Mouse (Mus musculus) embryonic facial prominence, embryonic 13.5 days (tissue): Measurements from ENCODE around the gene Myo9b. TPM values are rescaled to one million over a fixed set of nuclear protein-coding genes. Genes with fewer than 3 reads are reported as not detected.
"Not testable (repeated sequence)": the region's sequence is repeated elsewhere in the genome, so short reads cannot be mapped to it uniquely, and the experiment has no call there.

Experiments
- ATAC-seq: fragments of 200-750 bp; cut with Nextera tagmentation; 2 replicates; pipeline ENCODE4 v1.8.0; 2017; ENCODE audit warnings: low read depth; ENCODE audit not compliant: insufficient number of reproducible peaks, insufficient read depth, low FRiP score, low TSS enrichment
- H3K27ac ChIP-seq: fragments of 300-500 bp; sonication (generic); 2 replicates; pipeline ENCODE4 v1.5.1; 2015; ENCODE audit warnings: moderate library complexity, mild to moderate bottlenecking, inconsistent platforms
- H3K27me3 ChIP-seq: fragments of 300-500 bp; sonication (generic); 2 replicates; pipeline ENCODE4 v1.6.1; 2015; ENCODE audit warnings: mild to moderate bottlenecking, inconsistent platforms
- H3K36me3 ChIP-seq: fragments of 300-500 bp; sonication (generic); 2 replicates; pipeline ENCODE4 v1.6.1; 2015; ENCODE audit warnings: mild to moderate bottlenecking, inconsistent platforms
- H3K4me1 ChIP-seq: fragments of 300-500 bp; sonication (generic); 2 replicates; pipeline ENCODE4 v1.6.1; 2015; ENCODE audit warnings: inconsistent platforms
- H3K4me2 ChIP-seq: fragments of 300-500 bp; sonication (generic); 2 replicates; pipeline ENCODE4 v1.6.1; 2015; ENCODE audit warnings: moderate library complexity, mild to moderate bottlenecking, inconsistent platforms
- H3K4me3 ChIP-seq: fragments of 300-500 bp; sonication (generic); 2 replicates; pipeline ENCODE4 v1.5.1; 2015; ENCODE audit warnings: mild to moderate bottlenecking, inconsistent platforms
- H3K9ac ChIP-seq: fragments of 300-500 bp; sonication (generic); 2 replicates; pipeline ENCODE4 v1.6.1; 2015; ENCODE audit warnings: mild to moderate bottlenecking, inconsistent platforms
- H3K9me3 ChIP-seq: fragments of 300-500 bp; sonication (generic); 2 replicates; pipeline ENCODE4 v1.6.1; 2016; ENCODE audit warnings: inconsistent platforms
- WGBS: fragments of 180-500 bp; shearing (Covaris S2); methylation state at CpG from one replicate; pipeline ENCODE4 v1.1.7; 2015; ENCODE audit warnings: mixed read lengths; 5-methylcytosine and 5-hydroxymethylcytosine counted together
- polyA plus RNA-seq: library from polyadenylated mRNA; unstranded; fragments of >200 nt; fragmentation: Nextera tagmentation; extraction: Ambion mirVana; gene quantifications from 2 replicates; pipeline ENCODE4 v1.2.1, GENCODE M21; 2015

The Myo9b gene
- polyA plus RNA-seq, 1 experiment from 2014 or later = 27.5 TPM

DNA sequence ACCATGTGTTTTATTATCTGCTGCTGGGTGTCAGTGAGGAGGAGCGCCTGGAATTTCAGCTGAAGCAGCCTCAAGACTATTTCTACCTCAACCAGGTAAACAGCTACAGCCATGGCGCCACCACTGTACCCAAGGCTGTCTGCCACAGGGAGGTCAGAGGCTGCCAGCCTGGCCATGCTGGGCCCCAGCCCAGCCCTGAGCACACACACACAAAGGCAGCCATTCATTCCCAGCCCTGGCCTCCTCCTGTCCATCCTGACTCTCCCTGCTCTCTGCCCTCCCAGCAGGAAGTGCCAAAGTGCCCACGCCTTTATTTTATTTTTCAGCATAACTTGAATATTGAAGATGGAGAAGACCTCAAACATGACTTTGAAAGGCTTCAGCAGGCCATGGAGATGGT is 50.4 kb downstream of the Myo9b start:
- H3K36me3 ChIP-seq = peaks cover 62% of the 10 kb centered on the region
- no peak overlapping the region for H3K27ac ChIP-seq
- no peaks in the 10 kb centered on the region for H3K4me1 ChIP-seq
- H3K4me3 ChIP-seq = no peak overlapping the region
- H3K9ac ChIP-seq = no peak overlapping the region
- ATAC-seq = no peak
- no peaks in the 10 kb centered on the region for H3K9me3 ChIP-seq
- no peaks in the 10 kb centered on the region for H3K27me3 ChIP-seq
- H3K4me2 ChIP-seq = no peak overlapping the region
- WGBS = 85% methylated on average over 3 of the region's 3 CpGs

DNA sequence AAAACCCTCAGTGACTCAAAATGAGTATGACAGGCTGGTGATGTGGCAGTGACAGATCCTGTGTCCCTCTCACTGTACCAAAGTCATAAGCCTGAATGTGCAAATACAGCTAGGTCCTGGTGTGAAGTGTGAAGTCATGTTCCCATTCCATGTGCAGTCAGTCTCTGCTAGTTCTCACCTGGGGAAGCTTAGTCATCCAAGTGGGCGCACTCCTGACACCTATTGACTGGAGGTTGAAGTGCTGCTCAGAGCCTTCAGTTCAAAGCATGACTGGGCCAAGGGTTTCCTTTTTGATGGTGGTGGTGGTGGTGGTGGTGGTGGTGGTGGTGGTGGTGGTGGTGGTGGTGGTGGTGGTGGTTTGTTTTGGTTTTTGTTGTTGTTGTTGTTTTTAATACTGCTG is 52.3 kb downstream of the Myo9b start:
- WGBS = 85% methylated on average over 1 of the region's 1 CpGs
- no peak overlapping the region for H3K27ac ChIP-seq
- H3K4me1 ChIP-seq = no peaks in the 10 kb centered on the region
- H3K4me2 ChIP-seq = no peak overlapping the region
- H3K9me3 ChIP-seq = no peaks in the 10 kb centered on the region
- ATAC-seq = no peak
- H3K36me3 ChIP-seq = peaks cover 77% of the 10 kb centered on the region
- no peaks in the 10 kb centered on the region for H3K27me3 ChIP-seq
- H3K4me3 ChIP-seq = no peak overlapping the region
- no peak overlapping the region for H3K9ac ChIP-seq

- not testable (repeated sequence) for H3K9ac ChIP-seq, H3K4me1 ChIP-seq, ATAC-seq, H3K27me3 ChIP-seq, H3K4me2 ChIP-seq, H3K4me3 ChIP-seq, H3K9me3 ChIP-seq, H3K27ac ChIP-seq
- H3K36me3 ChIP-seq = peaks cover 64% of the 10 kb centered on the region
- WGBS = 90% methylated on average over 6 of the region's 6 CpGs
Measured at GRCm38 (mm10) chr8:71337834-71338233, 65.3 kb downstream of the Myo9b start.

GRCm38 (mm10) chr8:71340625-71341024 is 68.1 kb downstream of the Myo9b start:
- H3K36me3 ChIP-seq = peaks cover 73% of the 10 kb centered on the region
- ATAC-seq = no peak
- 77% methylated on average over 5 of the region's 5 CpGs for WGBS

DNA sequence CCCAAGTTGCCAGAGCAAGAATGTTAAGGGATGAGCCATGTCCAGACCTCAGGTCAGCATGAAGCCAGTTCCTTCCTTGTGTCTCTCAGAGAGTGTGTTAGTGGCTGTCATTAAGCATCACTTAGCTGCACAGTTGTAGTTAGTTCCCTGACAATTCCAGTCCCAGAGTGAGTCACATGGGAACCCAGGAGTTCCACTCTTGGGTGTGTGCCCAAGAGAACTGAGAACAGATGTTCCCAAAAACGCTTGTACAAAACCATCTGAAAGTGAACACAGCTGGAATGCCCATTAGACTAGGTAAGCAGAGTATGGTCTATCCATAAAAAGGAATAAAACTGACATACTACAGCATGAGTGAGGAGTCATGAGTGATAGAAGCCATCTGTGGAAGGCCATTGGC is 74.1 kb downstream of the Myo9b start:
- no peak overlapping the region for H3K27ac ChIP-seq
- ATAC-seq = no peak

More at GRCm38 (mm10) chr8:71340625-71341024, 68.1 kb downstream of the Myo9b start:
- no peaks in the 10 kb centered on the region for H3K4me1 ChIP-seq
- no peak overlapping the region for H3K27ac ChIP-seq
- H3K9me3 ChIP-seq = no peaks in the 10 kb centered on the region
- H3K4me3 ChIP-seq = no peak overlapping the region
- H3K9ac ChIP-seq = no peak overlapping the region
- no peak overlapping the region for H3K4me2 ChIP-seq
- no peaks in the 10 kb centered on the region for H3K27me3 ChIP-seq

GRCm38 (mm10) chr8:71351117-71351516 is 78.6 kb downstream of the Myo9b start:
- no peak overlapping the region for H3K9ac ChIP-seq
- H3K9me3 ChIP-seq = no peaks in the 10 kb centered on the region
- H3K27me3 ChIP-seq = no peaks in the 10 kb centered on the region
- H3K4me2 ChIP-seq = no peak overlapping the region
- H3K27ac ChIP-seq = no peak overlapping the region
- H3K4me1 ChIP-seq = no peaks in the 10 kb centered on the region
- peaks cover 96% of the 10 kb centered on the region for H3K36me3 ChIP-seq
- no peak for ATAC-seq
- WGBS = 75% methylated on average over 3 of the region's 3 CpGs
- H3K4me3 ChIP-seq = no peak overlapping the region

More for the DNA sequence above, 74.1 kb downstream of the Myo9b start:
- no peak overlapping the region for H3K4me2 ChIP-seq
- H3K4me1 ChIP-seq = no peaks in the 10 kb centered on the region
- H3K9ac ChIP-seq = no peak overlapping the region
- H3K27me3 ChIP-seq = no peaks in the 10 kb centered on the region
- H3K4me3 ChIP-seq = no peak overlapping the region
- peaks cover 88% of the 10 kb centered on the region for H3K36me3 ChIP-seq
- no peaks in the 10 kb centered on the region for H3K9me3 ChIP-seq
- 56% methylated on average over 1 of the region's 1 CpGs for WGBS

DNA sequence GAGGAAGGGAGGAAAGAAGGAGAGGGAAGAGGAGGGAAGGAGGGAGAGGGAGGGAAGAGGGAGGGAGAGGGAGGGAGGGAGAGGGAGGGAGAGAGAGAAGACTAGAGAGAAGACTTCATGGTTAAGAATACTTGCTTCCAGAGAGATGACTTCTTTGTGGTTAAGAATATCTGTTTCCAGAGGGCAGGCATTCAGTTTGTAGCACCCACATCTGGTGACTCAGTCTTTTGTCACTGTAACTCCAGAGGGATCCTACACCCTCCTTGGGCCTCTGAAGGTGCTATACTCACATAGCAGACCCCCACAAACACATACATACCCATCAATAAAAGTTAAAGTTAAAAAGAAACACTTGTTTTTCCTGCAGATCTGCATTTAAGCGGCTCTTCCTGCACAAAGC is 79.0 kb downstream of the Myo9b start:
- no peak for ATAC-seq
- no peak overlapping the region for H3K4me2 ChIP-seq
- no peak overlapping the region for H3K27ac ChIP-seq
- no peaks in the 10 kb centered on the region for H3K4me1 ChIP-seq
- H3K9me3 ChIP-seq = no peaks in the 10 kb centered on the region
- no peak overlapping the region for H3K4me3 ChIP-seq
- no peak overlapping the region for H3K9ac ChIP-seq
- no peaks in the 10 kb centered on the region for H3K27me3 ChIP-seq
- 89% methylated on average over 1 of the region's 1 CpGs for WGBS
- H3K36me3 ChIP-seq = peaks cover 96% of the 10 kb centered on the region

DNA sequence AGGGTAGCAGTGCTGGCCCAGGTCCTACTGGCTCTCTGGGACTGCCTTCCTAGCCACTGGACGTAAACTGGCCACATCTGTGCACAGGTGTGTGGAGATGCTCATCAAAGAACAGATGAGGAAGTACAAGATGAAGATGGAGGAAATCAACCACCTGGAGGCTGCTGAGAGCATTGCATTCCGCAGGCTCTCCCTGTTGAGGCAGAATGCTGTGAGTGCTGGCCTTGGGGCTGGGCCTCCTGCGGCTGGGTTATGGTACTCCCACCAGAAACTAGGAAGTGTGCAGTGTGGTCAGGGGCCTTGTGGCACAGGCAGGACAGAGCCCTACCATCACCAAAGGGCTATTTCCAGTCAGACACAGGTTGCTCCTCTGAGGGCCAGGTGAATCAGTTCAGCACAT is 85.5 kb downstream of the Myo9b start:
- ATAC-seq = no peak
- 79% methylated on average over 3 of the region's 3 CpGs for WGBS
- Histone ChIP-seq H3K4me3 (no peak overlapping the region), H3K36me3 (peaks cover 85% of the 10 kb centered on the region), H3K27ac (no peak overlapping the region), H3K4me1 (no peaks in the 10 kb centered on the region), H3K4me2 (no peak overlapping the region), H3K27me3 (no peaks in the 10 kb centered on the region), H3K9ac (0 out of 2 replicates have a peak overlapping the region, but pooled peaks have one; percentile 11), H3K9me3 (no peaks in the 10 kb centered on the region)

DNA sequence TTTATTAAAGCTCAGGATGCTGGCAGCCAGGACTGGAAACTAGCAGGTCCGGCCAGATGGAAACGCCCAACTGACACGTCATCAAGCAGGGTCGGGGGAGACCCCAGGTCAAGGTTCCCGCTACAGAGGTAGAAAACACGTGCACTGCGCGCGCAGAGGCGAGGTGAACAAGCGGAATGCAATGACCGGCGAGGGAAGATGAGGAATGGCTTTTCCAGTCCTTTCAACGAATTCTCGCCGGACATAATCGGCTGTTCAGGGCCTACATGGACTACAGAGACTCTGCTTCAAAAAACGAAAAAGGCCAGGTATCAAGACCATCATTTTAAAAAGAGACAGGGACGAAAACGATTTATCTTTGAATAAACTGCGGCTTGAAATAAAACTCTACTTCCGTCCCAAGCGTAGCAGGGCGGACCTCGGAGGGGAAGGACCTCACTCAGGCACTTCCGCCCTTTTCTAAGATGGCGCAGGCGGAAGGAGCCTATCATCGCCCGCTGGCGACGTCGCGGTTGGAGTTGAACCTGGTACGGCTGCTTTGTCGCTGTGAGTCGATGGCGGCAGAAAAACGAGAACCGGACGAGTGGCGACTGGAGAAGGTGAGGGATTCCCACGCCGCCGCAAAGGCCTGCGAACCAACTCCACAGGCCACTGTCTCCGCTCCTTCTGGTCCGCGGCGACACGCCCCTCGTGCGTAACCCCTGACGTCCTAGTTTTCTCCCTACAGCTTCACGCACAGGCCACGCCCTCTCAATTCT is 94.4 kb downstream of the Myo9b start, which contains the start of gene Use1:
Gene Use1 (plus strand): TSS at position 78 of the 758 bp plus-strand sequence.
- Histone ChIP-seq H3K4me3 (peak within 1 kb of the TSS; percentile 54), H3K27ac (peak within 1 kb of the TSS; percentile 86), H3K4me2 (peak within 1 kb of the TSS; percentile 78), H3K9me3 (no peaks in the 10 kb centered on the region), H3K9ac (peak within 1 kb of the TSS; percentile 77), H3K36me3 (peaks cover 17% of the 10 kb centered on the region), H3K27me3 (no peaks in the 10 kb centered on the region), H3K4me1 (peaks cover 31% of the 10 kb centered on the region)
- WGBS = under 1% methylated on average over 56 of the region's 56 CpGs
- peak; percentile 79 for ATAC-seq

DNA sequence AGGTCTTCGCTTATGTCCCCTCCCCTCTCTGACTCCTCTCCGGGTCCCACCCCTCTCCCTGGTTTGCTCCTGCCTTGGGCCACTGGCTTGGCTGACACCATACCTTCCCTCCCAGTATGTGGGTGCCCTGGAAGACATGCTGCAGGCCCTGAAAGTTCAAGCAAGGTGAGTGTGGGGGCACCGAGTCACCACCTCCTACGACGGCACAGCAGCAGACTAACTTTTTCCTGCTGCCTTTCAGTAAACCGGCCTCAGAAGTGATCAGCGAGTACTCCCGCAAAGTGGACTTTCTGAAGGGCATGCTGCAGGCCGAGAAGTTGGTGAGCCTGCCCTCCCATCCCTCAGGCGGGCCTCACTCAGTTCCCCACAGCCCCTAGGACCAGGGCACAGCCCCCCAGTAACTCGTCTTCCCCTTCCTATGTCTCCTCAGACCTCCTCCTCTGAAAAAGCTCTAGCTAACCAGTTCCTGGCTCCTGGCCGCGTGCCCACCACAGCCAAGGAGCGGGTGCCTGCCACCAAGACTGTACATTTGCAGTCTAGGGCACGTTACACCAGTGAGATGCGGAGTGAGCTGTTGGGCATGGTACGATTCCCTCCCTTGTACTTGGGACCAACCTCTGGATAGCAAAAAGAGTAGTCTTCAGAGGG is 95.1 kb downstream of the Myo9b start:
- H3K4me3 ChIP-seq = peak overlapping the region; percentile 54
- H3K27ac ChIP-seq = peak overlapping the region; percentile 86
- H3K9ac ChIP-seq = peak overlapping the region; percentile 77
- H3K4me2 ChIP-seq = peak overlapping the region; percentile 72
- peaks cover 17% of the 10 kb centered on the region for H3K36me3 ChIP-seq
- H3K9me3 ChIP-seq = no peaks in the 10 kb centered on the region
- no peaks in the 10 kb centered on the region for H3K27me3 ChIP-seq
- peak; percentile 84; the same call in 1 of the 2 replicates for ATAC-seq
- peaks cover 31% of the 10 kb centered on the region for H3K4me1 ChIP-seq
- WGBS = 47% methylated on average over 17 of the region's 17 CpGs

- H3K4me2 ChIP-seq = peak overlapping the region; percentile 72
- peaks cover 20% of the 10 kb centered on the region for H3K36me3 ChIP-seq
- ATAC-seq = no peak
- H3K9me3 ChIP-seq = no peaks in the 10 kb centered on the region
- peak overlapping the region; percentile 77; the same call in 1 of the 2 replicates for H3K9ac ChIP-seq
- no peak overlapping the region; the same call in 1 of the 2 replicates for H3K27ac ChIP-seq
- H3K27me3 ChIP-seq = no peaks in the 10 kb centered on the region
- H3K4me1 ChIP-seq = peaks cover 31% of the 10 kb centered on the region
- no peak overlapping the region; the same call in 1 of the 2 replicates for H3K4me3 ChIP-seq
Measured at GRCm38 (mm10) chr8:71368366-71368765, 95.9 kb downstream of the Myo9b start.
